Mouse (Mus musculus): ENCODE results near the gene Ackr3.

GRCm38 (mm10) chr1:90262380-90262779, 58.6 kb downstream of the Ackr3 start:
- TF ChIP-seq CTCF (conservative IDR thresholded peaks at IDR 0.05; ENCODE audit: low read length), result no peak
- TF ChIP-seq POU5F1 (IDR thresholded peaks at IDR 0.05; ENCODE audit: borderline replicate concordance, low read length), result no peak
- TF ChIP-seq NANOG (IDR thresholded peaks at IDR 0.05; ENCODE audit: borderline replicate concordance, low read length), result no peak

Measured in E14TG2a.4 (cell line).